Mouse (Mus musculus) neural tube, embryonic 12.5 days (tissue): ENCODE results near the gene Cdadc1. TPM values are rescaled to one million over a fixed set of nuclear protein-coding genes. Genes with fewer than 3 reads are reported as not detected.

ENCODE experiments used
- ATAC-seq: fragments of 200-750 bp; cut with Nextera tagmentation; 2 replicates; pipeline ENCODE4 v1.8.0; 2017; ENCODE audit warnings: low read depth, mild to moderate bottlenecking, moderate TSS enrichment, moderate library complexity; ENCODE audit not compliant: low FRiP score
- H3K27ac ChIP-seq: fragments of 300-500 bp; sonication (generic); 2 replicates; pipeline ENCODE4 v1.5.1; 2016
- H3K27me3 ChIP-seq: fragments of 300-500 bp; sonication (generic); replicated peaks from 2 replicates; pipeline ENCODE4 v1.6.1; 2016; ENCODE audit warnings: mild to moderate bottlenecking
- H3K36me3 ChIP-seq: fragments of 300-500 bp; sonication (generic); 2 replicates; pipeline ENCODE4 v1.6.1; 2016; ENCODE audit warnings: mild to moderate bottlenecking
- H3K4me1 ChIP-seq: fragments of 300-500 bp; sonication (generic); 2 replicates; pipeline ENCODE4 v1.6.1; 2016
- H3K4me2 ChIP-seq: fragments of 300-500 bp; sonication (generic); replicated peaks from 2 replicates; pipeline ENCODE4 v1.6.1; 2016; ENCODE audit warnings: mild to moderate bottlenecking
- H3K4me3 ChIP-seq: fragments of 300-500 bp; sonication (generic); 2 replicates; pipeline ENCODE4 v1.5.1; 2016
- H3K9ac ChIP-seq: fragments of 300-500 bp; sonication (generic); 2 replicates; pipeline ENCODE4 v1.6.1; 2016; ENCODE audit warnings: mild to moderate bottlenecking
- H3K9me3 ChIP-seq: fragments of 300-500 bp; sonication (generic); 2 replicates; pipeline ENCODE4 v1.6.1; 2016; ENCODE audit warnings: mild to moderate bottlenecking
- WGBS: fragments of 180-500 bp; shearing (Covaris S2); methylation state at CpG from one replicate; pipeline ENCODE4 v1.1.7; 2016; 5-methylcytosine and 5-hydroxymethylcytosine counted together
- polyA plus RNA-seq: library from polyadenylated mRNA; unstranded; fragments of >200 nt; fragmentation: Nextera tagmentation; extraction: Ambion mirVana; gene quantifications from 2 replicates; pipeline ENCODE4 v1.2.1, GENCODE M21; 2016

Gene Cdadc1
- polyA plus RNA-seq, 1 experiment from 2014 or later, result 34.9 TPM

DNA sequence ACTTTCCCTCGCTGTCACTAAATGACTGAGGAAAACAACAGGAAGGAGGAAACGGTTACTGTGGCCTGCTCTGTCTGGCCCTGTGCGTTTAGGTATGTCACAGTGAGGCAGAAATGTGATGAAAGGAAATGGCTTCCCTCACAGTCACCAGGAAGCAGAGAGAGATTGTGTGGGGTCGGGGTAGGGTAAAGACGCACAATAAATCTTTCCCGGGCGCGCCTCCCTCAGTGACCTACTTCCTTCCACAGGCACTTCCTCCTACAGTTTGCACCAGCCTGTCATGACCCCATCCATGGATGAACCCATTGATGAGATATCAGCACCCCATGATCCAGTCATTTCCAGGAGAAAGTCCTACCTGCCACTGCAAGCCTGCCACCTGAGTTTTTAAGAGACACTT lies 42.7 kb downstream of the Cdadc1 start:
- 83% methylated on average over 8 of the region's 8 CpGs for WGBS
- Histone ChIP-seq H3K27me3 (no peaks in the 10 kb centered on the region), H3K4me2 (no peak overlapping the region), H3K36me3 (no peaks in the 10 kb centered on the region), H3K4me1 (no peaks in the 10 kb centered on the region), H3K4me3 (no peak overlapping the region), H3K27ac (no peak overlapping the region), H3K9ac (no peak overlapping the region), H3K9me3 (no peaks in the 10 kb centered on the region)
- ATAC-seq, result no peak

DNA sequence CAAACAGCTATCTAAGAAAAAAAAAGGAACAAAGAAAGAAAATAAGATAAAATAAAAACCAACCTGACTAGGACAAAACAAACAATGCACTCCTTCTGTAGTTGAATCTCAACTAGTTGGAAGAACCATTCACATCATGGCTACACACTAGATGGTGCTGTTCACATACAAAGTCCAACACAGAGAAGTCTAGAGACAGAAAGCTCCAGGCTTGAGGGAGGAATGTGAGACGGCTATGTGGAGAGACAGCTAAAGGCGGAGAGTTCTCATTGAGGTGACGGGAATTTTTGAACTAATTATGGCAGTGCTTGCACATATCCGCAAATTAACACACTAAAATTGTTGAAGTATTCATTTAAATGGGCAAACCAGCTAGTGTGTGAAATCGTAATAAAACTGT lies 43.7 kb downstream of the Cdadc1 start:
- H3K4me1 ChIP-seq, result no peaks in the 10 kb centered on the region
- ATAC-seq, result no peak
- no peak overlapping the region for H3K4me3 ChIP-seq
- 82% methylated on average over 5 of the region's 5 CpGs for WGBS
- H3K27ac ChIP-seq, result no peak overlapping the region
- H3K9ac ChIP-seq, result no peak overlapping the region
- H3K4me2 ChIP-seq, result no peak overlapping the region
- H3K9me3 ChIP-seq, result no peaks in the 10 kb centered on the region
- no peaks in the 10 kb centered on the region for H3K36me3 ChIP-seq
- H3K27me3 ChIP-seq, result no peaks in the 10 kb centered on the region

DNA sequence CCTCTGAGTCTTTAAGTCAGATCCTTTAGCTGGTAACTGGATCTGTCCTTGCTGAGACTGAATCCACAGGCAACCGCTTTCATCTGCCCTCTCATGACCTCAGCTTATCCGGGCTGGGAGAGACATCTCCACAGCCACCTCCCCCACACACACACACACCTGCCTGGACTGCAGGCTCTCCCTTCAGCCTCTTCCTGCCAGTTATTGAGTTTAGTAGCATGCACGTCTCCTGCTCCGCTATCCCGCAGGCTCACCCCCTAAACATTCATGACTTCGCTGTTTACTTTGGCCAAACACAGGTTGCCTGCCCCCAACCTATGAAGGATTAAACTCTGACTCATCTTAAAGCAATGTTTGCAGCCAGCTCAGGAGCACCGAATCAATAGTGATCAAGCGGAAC lies 45.8 kb downstream of the Cdadc1 start:
- H3K9me3 ChIP-seq, result no peaks in the 10 kb centered on the region
- WGBS, result 80% methylated on average over 8 of the region's 8 CpGs
- no peak overlapping the region for H3K27ac ChIP-seq
- H3K27me3 ChIP-seq, result no peaks in the 10 kb centered on the region
- no peak for ATAC-seq
- no peaks in the 10 kb centered on the region for H3K4me1 ChIP-seq
- H3K4me2 ChIP-seq, result no peak overlapping the region
- no peak overlapping the region for H3K9ac ChIP-seq
- no peaks in the 10 kb centered on the region for H3K36me3 ChIP-seq
- no peak overlapping the region for H3K4me3 ChIP-seq

DNA sequence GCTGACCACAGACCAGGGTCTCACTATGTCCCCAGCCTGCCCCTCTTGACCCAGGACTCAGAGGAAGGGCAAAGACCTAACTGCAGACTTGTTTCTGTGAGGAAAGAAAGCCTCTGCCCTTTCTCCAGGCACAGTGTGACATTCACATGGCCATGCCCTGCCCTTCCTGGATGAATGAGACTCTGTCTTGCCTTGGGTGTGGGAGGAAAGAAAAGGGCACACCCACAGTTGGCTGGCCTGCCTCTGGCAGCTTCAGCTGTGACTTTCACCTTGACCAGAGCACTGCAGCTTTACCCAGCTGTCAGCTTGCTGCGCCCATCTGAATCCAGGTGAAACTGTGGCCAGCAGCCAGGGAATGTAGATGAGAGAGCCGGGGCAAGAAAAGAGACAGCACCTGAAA lies 46.9 kb downstream of the Cdadc1 start:
- Histone ChIP-seq H3K4me2 (no peak overlapping the region), H3K9ac (no peak overlapping the region), H3K36me3 (no peaks in the 10 kb centered on the region), H3K4me1 (no peaks in the 10 kb centered on the region), H3K27ac (no peak overlapping the region), H3K4me3 (no peak overlapping the region), H3K27me3 (no peaks in the 10 kb centered on the region), H3K9me3 (no peaks in the 10 kb centered on the region)
- no peak for ATAC-seq
- WGBS, result 94% methylated on average over 2 of the region's 2 CpGs

DNA sequence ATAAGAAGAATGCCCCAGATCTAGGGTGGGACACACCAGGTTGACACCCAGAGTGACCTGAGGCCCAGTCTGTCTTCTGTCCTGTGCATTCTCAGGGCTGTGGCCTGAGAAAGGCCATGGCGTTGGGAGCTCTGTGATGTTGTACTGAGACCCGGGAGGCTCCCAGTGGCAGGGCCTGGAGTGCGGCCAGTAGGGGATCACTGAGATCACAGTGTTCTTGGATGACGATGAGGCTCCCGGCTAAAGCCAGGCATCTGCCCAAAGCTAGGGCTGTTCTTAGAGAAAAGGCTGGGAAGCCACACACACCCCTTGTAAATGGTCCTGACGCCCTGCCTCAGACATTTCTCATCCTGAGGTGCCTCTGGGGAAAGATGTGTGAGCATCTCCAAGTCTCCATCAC lies 48.7 kb downstream of the Cdadc1 start:
- Histone ChIP-seq H3K9ac (no peak overlapping the region), H3K36me3 (no peaks in the 10 kb centered on the region), H3K27me3 (no peaks in the 10 kb centered on the region), H3K9me3 (no peaks in the 10 kb centered on the region), H3K4me2 (no peak overlapping the region), H3K4me3 (no peak overlapping the region), H3K27ac (no peak overlapping the region), H3K4me1 (no peaks in the 10 kb centered on the region)
- 82% methylated on average over 6 of the region's 6 CpGs for WGBS
- no peak for ATAC-seq

DNA sequence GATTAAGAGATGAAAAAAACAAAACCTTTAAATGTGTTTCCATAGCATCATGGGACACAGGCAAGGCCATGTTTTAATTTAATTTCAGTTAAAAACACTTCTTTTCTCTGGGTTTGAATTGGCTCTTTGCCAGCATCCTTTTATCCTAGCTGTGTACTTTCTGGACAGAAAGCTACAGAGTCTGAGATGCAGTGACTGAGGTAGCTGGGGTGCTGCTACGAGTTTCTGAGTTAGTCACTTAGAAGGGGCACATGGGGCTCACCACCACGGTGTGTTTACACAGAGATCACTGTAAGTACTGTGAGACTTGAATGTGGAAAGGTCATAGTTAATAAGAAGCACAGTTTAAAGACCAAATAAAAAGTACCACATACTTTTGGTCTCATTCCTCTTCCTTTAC lies 49.2 kb downstream of the Cdadc1 start:
- no peaks in the 10 kb centered on the region for H3K27me3 ChIP-seq

DNA sequence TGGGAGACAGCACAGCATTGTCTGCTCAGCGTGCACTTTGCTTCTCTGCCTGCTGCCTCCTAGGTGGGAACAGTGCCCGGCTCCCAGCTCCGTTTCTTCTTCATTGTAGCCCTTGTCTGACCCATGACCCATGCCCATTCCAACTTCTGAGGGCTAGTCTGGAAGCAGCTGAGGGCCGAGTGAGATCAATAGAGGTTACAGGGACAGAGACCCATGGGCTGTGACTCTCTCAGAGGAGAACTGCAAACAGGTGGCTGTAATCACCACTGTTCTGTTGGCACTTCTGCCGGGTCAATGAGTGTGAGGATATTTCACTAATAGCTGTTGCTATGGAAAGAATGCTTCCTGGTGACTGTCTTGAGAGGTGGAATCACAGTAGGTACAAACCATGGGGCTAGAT lies 50.2 kb downstream of the Cdadc1 start:
- no peaks in the 10 kb centered on the region for H3K9me3 ChIP-seq
- no peak overlapping the region for H3K9ac ChIP-seq
- WGBS, result 55% methylated on average over 5 of the region's 5 CpGs
- no peak overlapping the region for H3K4me3 ChIP-seq
- no peaks in the 10 kb centered on the region for H3K27me3 ChIP-seq
- no peaks in the 10 kb centered on the region for H3K36me3 ChIP-seq
- no peak for ATAC-seq
- no peak overlapping the region for H3K4me2 ChIP-seq
- no peaks in the 10 kb centered on the region for H3K4me1 ChIP-seq
- no peak overlapping the region for H3K27ac ChIP-seq

More for the DNA sequence above, 49.2 kb downstream of the Cdadc1 start:
- ATAC-seq, result no peak
- Histone ChIP-seq H3K27ac (no peak overlapping the region), H3K4me2 (no peak overlapping the region), H3K4me3 (no peak overlapping the region), H3K4me1 (no peaks in the 10 kb centered on the region), H3K9me3 (no peaks in the 10 kb centered on the region), H3K9ac (no peak overlapping the region), H3K36me3 (no peaks in the 10 kb centered on the region)
- 77% methylated on average over 2 of the region's 2 CpGs for WGBS

DNA sequence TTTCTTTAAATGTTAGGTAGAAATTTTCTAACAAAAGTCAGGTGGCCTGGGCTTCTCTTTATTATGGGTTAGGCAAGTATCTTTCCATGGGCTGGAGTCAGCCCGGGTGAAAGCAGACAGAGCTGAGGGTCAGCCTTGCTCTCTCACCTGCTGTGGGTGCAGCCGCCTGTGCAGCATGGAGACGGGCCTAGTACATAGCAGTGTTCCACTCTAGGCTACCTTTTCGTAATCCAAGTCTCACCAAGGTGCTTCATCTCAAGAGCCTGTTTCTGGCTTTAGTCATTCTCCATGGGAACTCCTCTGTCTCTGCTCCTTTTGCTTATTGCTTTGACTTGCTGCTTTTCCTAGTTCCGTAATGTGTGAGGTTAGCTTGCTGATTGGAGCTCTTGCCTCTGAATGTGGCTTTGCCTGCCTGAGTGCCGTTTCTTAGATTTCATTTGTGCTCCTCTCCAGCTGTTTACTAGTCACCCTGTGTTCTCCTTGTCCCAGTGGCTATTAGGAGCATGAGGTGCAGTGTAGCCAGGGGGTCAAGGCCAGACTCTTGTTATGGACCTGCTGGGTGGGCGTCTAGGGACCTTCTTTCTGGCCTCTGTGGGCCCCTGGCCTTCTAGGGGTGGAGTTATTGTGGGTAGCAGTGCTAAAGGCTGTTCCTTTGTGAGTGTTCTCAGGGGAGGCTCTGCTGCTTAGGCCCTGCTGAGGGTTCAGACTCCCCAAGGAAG lies 51.4 kb downstream of the Cdadc1 start:
- Histone ChIP-seq H3K27me3 (no peaks in the 10 kb centered on the region), H3K36me3 (no peaks in the 10 kb centered on the region), H3K9me3 (no peaks in the 10 kb centered on the region), H3K4me3 (no peak overlapping the region), H3K27ac (no peak overlapping the region), H3K4me2 (no peak overlapping the region), H3K9ac (no peak overlapping the region), H3K4me1 (no peaks in the 10 kb centered on the region)
- WGBS, result 84% methylated on average over 7 of the region's 7 CpGs
- no peak for ATAC-seq

DNA sequence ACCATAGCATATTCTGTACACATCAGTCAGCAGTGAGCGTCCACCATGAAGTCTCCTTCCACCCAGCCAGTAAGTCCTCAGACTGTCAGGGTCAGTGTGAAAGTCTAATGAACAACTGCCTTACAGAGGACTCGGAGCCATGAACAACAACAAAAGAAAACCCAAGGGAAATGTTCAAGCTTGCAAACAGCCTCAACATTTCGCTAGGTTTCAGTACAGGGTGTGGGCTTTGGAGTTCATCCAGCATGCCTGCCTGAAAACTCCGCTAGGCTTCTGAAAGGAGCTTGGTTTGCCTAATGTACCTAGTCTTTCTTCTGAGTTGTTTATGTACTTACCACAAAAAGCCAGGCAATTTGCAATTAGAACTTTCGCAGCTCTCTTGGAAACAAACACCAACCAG lies 53.8 kb downstream of the Cdadc1 start:
- WGBS, result 84% methylated on average over 5 of the region's 5 CpGs
- Histone ChIP-seq H3K4me1 (no peaks in the 10 kb centered on the region), H3K36me3 (no peaks in the 10 kb centered on the region), H3K27me3 (no peaks in the 10 kb centered on the region), H3K9ac (no peak overlapping the region), H3K4me2 (no peak overlapping the region), H3K9me3 (no peaks in the 10 kb centered on the region), H3K4me3 (no peak overlapping the region), H3K27ac (no peak overlapping the region)
- no peak for ATAC-seq

DNA sequence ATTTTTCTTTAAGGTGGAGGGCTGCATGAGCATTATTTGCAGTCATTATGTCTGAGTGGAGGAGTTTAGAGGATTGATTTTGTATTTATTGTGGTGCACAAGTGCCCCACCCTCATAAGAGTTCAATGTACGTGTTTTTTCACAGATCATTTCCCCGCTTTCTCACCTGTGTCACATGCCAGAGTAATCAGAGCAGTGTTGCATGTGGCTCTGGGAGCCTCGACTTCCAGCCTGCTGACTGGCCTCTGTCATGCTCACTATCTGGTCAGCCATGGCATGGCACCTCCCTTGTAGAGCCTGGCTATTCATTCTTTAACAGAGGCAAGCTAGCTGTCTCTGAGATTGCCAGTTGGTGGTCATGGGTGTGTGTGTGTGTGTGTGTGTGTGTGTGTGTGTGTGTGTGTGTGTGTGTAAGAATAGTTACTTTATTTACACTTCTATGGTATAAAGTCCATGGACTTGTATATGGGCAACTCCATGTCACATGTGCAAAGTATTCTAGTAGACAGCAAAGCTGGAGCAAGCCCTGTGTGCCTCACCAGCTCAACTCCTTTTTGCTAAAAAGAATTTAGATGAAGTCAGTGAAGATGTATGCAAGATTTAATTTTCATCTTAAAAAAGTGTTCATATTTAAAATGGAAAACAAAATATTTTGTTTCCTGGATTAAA lies 54.5 kb downstream of the Cdadc1 start:
- H3K27ac ChIP-seq, result no peak overlapping the region
- no peaks in the 10 kb centered on the region for H3K27me3 ChIP-seq
- H3K9ac ChIP-seq, result no peak overlapping the region
- H3K4me2 ChIP-seq, result no peak overlapping the region
- H3K4me3 ChIP-seq, result no peak overlapping the region
- no peaks in the 10 kb centered on the region for H3K36me3 ChIP-seq
- H3K9me3 ChIP-seq, result no peaks in the 10 kb centered on the region
- WGBS, result 90% methylated on average over 3 of the region's 3 CpGs
- H3K4me1 ChIP-seq, result no peaks in the 10 kb centered on the region
- ATAC-seq, result no peak

DNA sequence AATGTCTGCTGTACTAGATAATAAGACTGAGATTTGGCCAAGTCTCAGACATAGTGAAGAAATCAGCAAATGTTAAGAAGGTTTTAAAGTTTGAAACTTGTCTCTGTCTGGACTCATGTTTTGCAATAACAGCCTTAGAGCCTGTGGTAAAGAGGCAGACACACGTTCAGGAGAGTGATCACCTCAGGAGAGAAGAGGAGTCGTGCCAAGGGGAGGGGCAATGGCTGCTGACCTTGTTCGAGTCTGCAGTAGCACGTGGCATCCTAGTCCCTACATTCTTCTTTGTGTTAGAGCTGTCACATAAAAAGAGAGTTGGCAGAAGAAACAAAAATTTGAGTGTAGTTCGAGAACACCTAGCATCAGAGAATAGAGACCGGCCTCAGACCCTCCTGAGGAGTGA lies 57.0 kb downstream of the Cdadc1 start:
- no peaks in the 10 kb centered on the region for H3K9me3 ChIP-seq
- no peak for ATAC-seq
- H3K4me1 ChIP-seq, result no peaks in the 10 kb centered on the region
- H3K27me3 ChIP-seq, result no peaks in the 10 kb centered on the region
- no peak overlapping the region for H3K4me3 ChIP-seq
- H3K27ac ChIP-seq, result no peak overlapping the region
- no peak overlapping the region for H3K4me2 ChIP-seq
- 89% methylated on average over 6 of the region's 6 CpGs for WGBS
- H3K9ac ChIP-seq, result no peak overlapping the region
- H3K36me3 ChIP-seq, result no peaks in the 10 kb centered on the region

DNA sequence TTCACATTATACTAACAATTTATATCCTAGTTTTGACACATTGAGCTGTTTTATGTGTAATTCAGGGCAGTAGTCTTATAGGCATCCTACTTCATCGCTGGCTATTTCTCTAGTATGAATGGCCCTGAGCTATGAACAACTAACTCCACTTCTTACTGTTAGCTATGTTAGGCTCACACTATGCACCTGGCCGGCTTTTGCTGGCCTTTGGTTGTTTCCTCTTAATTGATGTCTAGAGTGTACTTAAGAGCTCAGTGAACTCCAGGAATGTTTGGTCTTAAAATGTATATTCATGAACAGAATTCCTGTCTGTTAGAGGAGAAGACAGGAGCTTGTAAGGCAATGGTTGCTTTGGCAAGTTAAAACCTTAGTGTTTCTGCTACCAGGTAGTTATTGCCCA lies 57.5 kb downstream of the Cdadc1 start:
- ATAC-seq, result no peak
- 92% methylated on average over 2 of the region's 2 CpGs for WGBS
- H3K4me3 ChIP-seq, result no peak overlapping the region
- no peaks in the 10 kb centered on the region for H3K27me3 ChIP-seq
- no peak overlapping the region for H3K4me2 ChIP-seq
- no peaks in the 10 kb centered on the region for H3K4me1 ChIP-seq
- H3K9me3 ChIP-seq, result no peaks in the 10 kb centered on the region
- H3K9ac ChIP-seq, result no peak overlapping the region
- H3K27ac ChIP-seq, result no peak overlapping the region
- H3K36me3 ChIP-seq, result no peaks in the 10 kb centered on the region

DNA sequence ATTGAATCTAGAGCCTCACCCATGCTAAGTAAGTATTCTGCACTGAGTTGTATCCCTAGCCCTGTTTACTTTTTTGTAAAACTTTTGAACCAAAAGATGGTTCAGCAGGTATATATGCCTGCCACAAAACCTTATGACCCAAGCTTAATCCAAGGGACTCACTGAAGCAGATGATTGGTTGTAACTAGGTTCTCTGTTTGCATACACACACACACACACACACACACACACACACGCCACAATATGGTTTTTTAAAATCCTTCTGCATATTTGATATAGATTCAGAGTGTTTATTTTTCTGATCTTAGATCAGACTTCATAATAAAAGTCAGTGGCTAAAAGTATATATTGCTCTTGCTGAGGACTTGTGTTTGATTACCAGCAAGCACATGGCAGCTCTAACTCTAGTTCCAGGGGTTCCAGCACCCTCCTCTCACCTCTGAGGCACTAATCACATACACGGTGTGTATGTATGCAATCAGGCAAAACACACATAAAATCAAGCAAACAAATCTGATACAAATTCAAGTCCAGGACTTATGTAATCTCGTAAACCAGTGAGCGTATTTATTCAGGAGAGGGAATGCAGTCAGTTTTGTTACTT lies 59.8 kb downstream of the Cdadc1 start:
- no peaks in the 10 kb centered on the region for H3K27me3 ChIP-seq
- H3K4me2 ChIP-seq, result no peak overlapping the region
- H3K9me3 ChIP-seq, result no peaks in the 10 kb centered on the region
- no peak overlapping the region for H3K9ac ChIP-seq
- 91% methylated on average over 4 of the region's 4 CpGs for WGBS
- no peaks in the 10 kb centered on the region for H3K36me3 ChIP-seq
- H3K27ac ChIP-seq, result no peak overlapping the region
- H3K4me3 ChIP-seq, result no peak overlapping the region
- H3K4me1 ChIP-seq, result no peaks in the 10 kb centered on the region
- ATAC-seq, result no peak
